Mouse (Mus musculus): ENCODE measurements at regions not wholly inside any gene's neighbourhood (a gene's known extent, or its start where the extent isn't known, plus 50 kb on each side); places are given as distances from the start of the nearest gene placed in this dataset.

DNA sequence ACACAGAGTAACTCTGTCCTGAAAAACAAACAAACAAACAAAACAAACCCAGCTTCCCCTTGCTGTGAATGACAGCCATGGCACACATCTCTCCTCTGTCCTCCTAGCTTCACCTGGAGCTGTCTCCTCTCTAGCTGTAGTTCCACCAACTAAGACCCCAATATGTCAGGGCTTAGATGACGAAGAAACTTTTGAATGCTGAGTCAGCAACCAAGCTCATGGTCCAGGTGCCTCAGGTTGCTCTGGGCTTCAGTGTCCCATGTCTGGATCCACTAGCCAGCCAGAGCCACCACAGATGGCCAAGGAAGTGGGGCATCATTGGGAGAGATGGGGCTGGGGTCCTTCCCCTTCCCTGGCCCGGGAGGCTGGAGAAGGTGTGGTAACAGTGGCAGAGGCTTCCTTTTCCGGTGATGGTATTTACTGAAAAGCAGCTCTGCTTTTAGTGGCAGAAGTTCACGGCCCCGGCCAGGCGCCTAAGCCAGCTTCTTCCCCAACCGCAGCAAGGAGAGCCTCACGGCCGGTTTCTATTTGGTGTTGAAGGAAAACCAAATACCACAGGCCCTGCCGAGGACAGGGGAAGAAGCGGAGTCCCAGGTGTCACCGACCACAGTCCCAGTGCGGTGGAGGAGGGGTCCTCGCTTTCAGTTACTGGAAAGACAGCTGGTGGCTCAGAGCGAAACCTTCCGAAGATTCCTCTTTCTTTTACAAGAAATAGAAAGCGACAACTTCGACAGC is 115.0 kb upstream of the Tmem189 start:
- H3K4me1 ChIP-seq, result peaks cover 15% of the 10 kb centered on the region; the same call in 1 of the 2 replicates
- WGBS, result 56% methylated on average over 18 of the region's 18 CpGs
- 0 out of 2 replicates have a peak overlapping the region, but pooled peaks have one; percentile 11 for H3K27ac ChIP-seq
- no peak overlapping the region for H3K4me2 ChIP-seq (replicated peaks)
- no peak overlapping the region for H3K9ac ChIP-seq
- H3K9me3 ChIP-seq, result no peaks in the 10 kb centered on the region
- no peaks in the 10 kb centered on the region for H3K27me3 ChIP-seq
- no peak for ATAC-seq (ENCODE audit: insufficient number of reproducible peaks, insufficient read depth, low FRiP score, low TSS enrichment)
- H3K4me3 ChIP-seq, result no peak overlapping the region
- H3K36me3 ChIP-seq, result no peaks in the 10 kb centered on the region

DNA sequence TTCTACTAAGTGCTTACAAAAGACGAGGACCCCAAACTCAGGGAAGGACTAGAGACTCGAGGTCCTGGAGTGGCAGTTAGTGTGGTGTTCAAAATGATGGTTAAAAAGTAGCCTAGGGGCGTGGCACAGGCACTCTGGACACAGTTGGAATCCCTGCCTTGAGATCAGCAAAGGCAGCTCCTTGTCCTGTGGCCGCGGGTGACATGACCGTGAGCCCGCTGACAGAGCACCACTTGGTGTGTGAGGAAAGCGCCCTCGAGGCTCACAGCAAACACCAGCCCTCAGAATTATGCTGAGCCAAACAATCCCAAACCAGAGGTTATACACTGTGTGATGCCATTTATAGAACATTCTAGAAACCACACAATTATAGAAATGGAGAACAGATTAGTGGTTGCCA is 112.9 kb upstream of the Tmem189 start:
- ATAC-seq (ENCODE audit: insufficient number of reproducible peaks, insufficient read depth, low FRiP score, low TSS enrichment), result no peak
- Histone ChIP-seq H3K9me3 (no peaks in the 10 kb centered on the region), H3K9ac (no peak overlapping the region), H3K4me2 (replicated peaks) (no peak overlapping the region), H3K4me1 (peaks cover 19% of the 10 kb centered on the region; the same call in 1 of the 2 replicates), H3K27me3 (no peaks in the 10 kb centered on the region), H3K36me3 (no peaks in the 10 kb centered on the region), H3K27ac (no peak overlapping the region), H3K4me3 (no peak overlapping the region)
- WGBS, result 72% methylated on average over 9 of the region's 9 CpGs

DNA sequence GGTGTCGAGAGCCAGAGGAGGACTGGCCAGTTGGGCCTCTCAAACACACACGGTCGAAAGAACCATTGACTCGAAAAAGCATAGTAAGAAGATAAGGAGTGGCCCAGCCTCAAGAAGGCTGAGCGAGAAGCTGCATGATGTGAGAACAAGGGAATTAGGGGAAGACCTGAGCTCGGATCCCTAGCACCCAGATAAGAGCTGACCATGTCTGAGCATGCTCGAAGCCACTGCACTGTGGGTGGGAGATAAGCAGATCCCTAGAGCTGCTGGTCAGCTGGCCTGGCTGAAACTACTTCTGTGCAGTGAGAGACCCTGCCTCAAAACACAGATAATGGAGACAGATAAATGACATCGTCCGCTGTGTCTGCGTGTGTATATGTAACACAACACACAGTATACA is 111.8 kb upstream of the Tmem189 start:
- H3K9me3 ChIP-seq, result no peaks in the 10 kb centered on the region
- H3K4me2 ChIP-seq (replicated peaks), result no peak overlapping the region
- 86% methylated on average over 10 of the region's 10 CpGs for WGBS
- peaks cover 19% of the 10 kb centered on the region; the same call in 1 of the 2 replicates for H3K4me1 ChIP-seq
- H3K36me3 ChIP-seq, result no peaks in the 10 kb centered on the region
- H3K4me3 ChIP-seq, result no peak overlapping the region
- ATAC-seq (ENCODE audit: insufficient number of reproducible peaks, insufficient read depth, low FRiP score, low TSS enrichment), result no peak
- no peak overlapping the region for H3K9ac ChIP-seq
- H3K27me3 ChIP-seq, result no peaks in the 10 kb centered on the region
- no peak overlapping the region for H3K27ac ChIP-seq

DNA sequence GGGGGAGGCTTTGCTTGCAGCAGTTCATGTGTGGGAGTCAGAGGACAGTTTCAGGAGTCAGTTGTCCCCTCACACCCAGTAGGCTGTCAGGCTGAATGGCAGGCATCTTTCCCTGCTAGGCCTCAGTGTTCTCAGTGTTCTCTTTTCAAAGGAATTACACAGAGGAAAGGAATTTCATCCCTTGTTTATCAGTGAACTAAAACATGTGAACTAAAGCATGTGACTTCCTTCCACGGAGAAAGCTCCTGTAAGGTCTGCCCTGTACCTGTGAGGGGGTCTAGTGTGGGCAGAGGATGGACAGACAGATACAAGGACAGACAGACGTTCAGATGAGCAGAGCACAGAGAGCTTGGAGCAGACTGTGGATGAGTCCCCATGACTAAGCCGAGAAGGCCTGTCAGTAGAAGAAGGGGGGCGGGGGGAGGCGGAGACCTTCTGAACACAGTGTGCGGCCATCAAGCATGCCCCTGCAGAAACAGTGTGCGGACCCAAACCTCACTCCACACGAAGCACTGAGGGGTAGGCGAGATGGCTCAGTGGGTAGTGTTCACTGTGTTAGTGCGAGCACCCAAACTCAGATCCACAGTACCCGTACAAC is 111.1 kb upstream of the Tmem189 start:
- 72% methylated on average over 11 of the region's 11 CpGs for WGBS
- no peaks in the 10 kb centered on the region for H3K36me3 ChIP-seq
- no peak overlapping the region for H3K4me2 ChIP-seq (replicated peaks)
- peak overlapping the region; percentile 63 for H3K27ac ChIP-seq
- no peaks in the 10 kb centered on the region for H3K9me3 ChIP-seq
- no peak overlapping the region for H3K9ac ChIP-seq
- peaks cover 19% of the 10 kb centered on the region; the same call in 1 of the 2 replicates for H3K4me1 ChIP-seq
- H3K4me3 ChIP-seq, result no peak overlapping the region
- ATAC-seq (ENCODE audit: insufficient number of reproducible peaks, insufficient read depth, low FRiP score, low TSS enrichment), result peak; percentile 42; the same call in 1 of the 2 replicates
- no peaks in the 10 kb centered on the region for H3K27me3 ChIP-seq

- H3K4me3 ChIP-seq, result no peak overlapping the region
- no peak overlapping the region for H3K9ac ChIP-seq
- no peaks in the 10 kb centered on the region for H3K9me3 ChIP-seq
- H3K36me3 ChIP-seq, result no peaks in the 10 kb centered on the region
- H3K27me3 ChIP-seq, result no peaks in the 10 kb centered on the region
- 0 out of 2 replicates have a peak overlapping the region, but pooled peaks have one; percentile 63 for H3K27ac ChIP-seq
- peaks cover 13% of the 10 kb centered on the region; the same call in 1 of the 2 replicates for H3K4me1 ChIP-seq
- WGBS, result 92% methylated on average over 5 of the region's 5 CpGs
- ATAC-seq (ENCODE audit: insufficient number of reproducible peaks, insufficient read depth, low FRiP score, low TSS enrichment), result no peak
- no peak overlapping the region for H3K4me2 ChIP-seq (replicated peaks)
Observed at GRCm38 (mm10) chr2:167799629-167800387, 110.2 kb upstream of the Tmem189 start.

- peaks cover 10% of the 10 kb centered on the region; the same call in 1 of the 2 replicates for H3K4me1 ChIP-seq
- H3K27ac ChIP-seq, result no peak overlapping the region
- H3K4me3 ChIP-seq, result no peak overlapping the region
- no peak overlapping the region for H3K9ac ChIP-seq
- H3K9me3 ChIP-seq, result no peaks in the 10 kb centered on the region
- H3K36me3 ChIP-seq, result no peaks in the 10 kb centered on the region
- ATAC-seq (ENCODE audit: insufficient number of reproducible peaks, insufficient read depth, low FRiP score, low TSS enrichment), result peak; percentile 10; the same call in 1 of the 2 replicates
- no peak overlapping the region for H3K4me2 ChIP-seq (replicated peaks)
- no peaks in the 10 kb centered on the region for H3K27me3 ChIP-seq
- 93% methylated on average over 9 of the region's 9 CpGs for WGBS
Observed at GRCm38 (mm10) chr2:167798969-167799513, 109.4 kb upstream of the Tmem189 start.

DNA sequence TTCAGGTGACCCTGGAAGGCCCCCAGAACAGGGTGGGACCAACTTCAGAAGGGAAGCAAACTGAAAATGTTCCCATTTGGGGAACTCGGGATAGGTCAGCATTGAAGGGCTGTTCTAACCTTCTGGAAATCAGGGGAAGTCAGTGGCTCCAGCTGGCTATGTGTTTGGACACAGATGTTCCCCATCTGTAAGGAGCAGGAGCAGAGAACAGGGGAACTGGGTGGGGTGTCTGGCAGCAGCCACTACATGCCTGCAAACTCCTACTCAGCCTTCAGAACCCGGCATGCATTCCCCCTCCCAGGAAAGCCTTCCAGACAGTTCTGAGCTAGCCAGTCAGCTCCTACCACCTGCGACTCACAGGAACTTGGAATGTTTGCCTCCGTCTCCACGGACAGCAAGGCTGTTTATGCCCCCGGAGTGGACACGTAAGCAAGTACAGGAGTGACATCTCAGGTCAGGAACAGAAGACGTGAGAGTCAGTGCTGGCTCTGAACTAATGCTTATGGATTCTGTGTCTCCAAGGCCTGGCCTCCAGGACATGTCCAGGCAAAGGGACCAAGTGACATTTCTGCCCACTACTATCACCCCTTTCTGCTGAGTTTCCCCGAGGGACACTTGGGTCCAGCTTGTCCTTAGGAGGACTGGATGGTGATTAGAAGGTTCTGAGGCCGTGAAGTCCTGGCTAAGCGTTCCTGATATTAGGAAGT is 108.6 kb upstream of the Tmem189 start:
- Histone ChIP-seq H3K4me1 (peaks cover 10% of the 10 kb centered on the region; the same call in 1 of the 2 replicates), H3K27ac (no peak overlapping the region), H3K4me3 (no peak overlapping the region), H3K36me3 (no peaks in the 10 kb centered on the region), H3K27me3 (no peaks in the 10 kb centered on the region), H3K9ac (no peak overlapping the region), H3K4me2 (replicated peaks) (no peak overlapping the region), H3K9me3 (no peaks in the 10 kb centered on the region)
- no peak for ATAC-seq (ENCODE audit: insufficient number of reproducible peaks, insufficient read depth, low FRiP score, low TSS enrichment)
- 81% methylated on average over 11 of the region's 11 CpGs for WGBS

GRCm38 (mm10) chr2:167795491-167795890 is 105.9 kb upstream of the Tmem189 start:
- Histone ChIP-seq H3K4me1 (peaks cover 4% of the 10 kb centered on the region; the same call in 1 of the 2 replicates), H3K4me3 (no peak overlapping the region), H3K36me3 (no peaks in the 10 kb centered on the region), H3K9ac (no peak overlapping the region), H3K4me2 (replicated peaks) (no peak overlapping the region), H3K27me3 (no peaks in the 10 kb centered on the region), H3K9me3 (no peaks in the 10 kb centered on the region), H3K27ac (no peak overlapping the region)
- ATAC-seq (ENCODE audit: insufficient number of reproducible peaks, insufficient read depth, low FRiP score, low TSS enrichment), result no peak
- 83% methylated on average over 7 of the region's 7 CpGs for WGBS

- Histone ChIP-seq H3K27me3 (no peaks in the 10 kb centered on the region), H3K36me3 (no peaks in the 10 kb centered on the region), H3K9ac (no peak overlapping the region), H3K9me3 (no peaks in the 10 kb centered on the region), H3K27ac (no peak overlapping the region), H3K4me3 (no peak overlapping the region), H3K4me1 (0 out of 2 replicates have a peak, but pooled peaks cover 3% of the 10 kb centered on the region), H3K4me2 (replicated peaks) (no peak overlapping the region)
- WGBS, result 80% methylated on average over 2 of the region's 2 CpGs
- no peak for ATAC-seq (ENCODE audit: insufficient number of reproducible peaks, insufficient read depth, low FRiP score, low TSS enrichment)
Observed at GRCm38 (mm10) chr2:167793916-167794315, 104.3 kb upstream of the Tmem189 start.

DNA sequence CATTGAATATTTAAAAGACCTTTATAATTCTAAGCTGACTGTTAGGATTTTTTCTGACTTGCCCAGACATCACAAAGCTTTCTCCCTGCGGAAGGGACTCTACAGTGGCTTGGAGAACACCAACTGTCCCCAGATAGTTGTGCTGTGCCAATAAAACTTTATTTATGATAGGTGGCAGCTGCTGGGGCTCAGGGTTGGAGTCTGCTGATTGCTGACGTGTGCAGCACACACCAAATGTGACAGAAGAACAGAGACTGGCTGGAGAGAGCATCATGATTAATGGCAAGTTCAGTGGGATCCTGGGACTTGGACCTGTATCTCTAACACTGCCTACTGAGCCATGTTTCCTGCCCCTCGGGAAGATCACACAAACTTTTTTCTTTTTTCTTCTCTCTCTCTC is 103.1 kb upstream of the Tmem189 start:
- no peaks in the 10 kb centered on the region for H3K36me3 ChIP-seq
- WGBS, result 58% methylated on average over 3 of the region's 3 CpGs
- no peak overlapping the region for H3K27ac ChIP-seq
- H3K4me1 ChIP-seq, result no peaks in the 10 kb centered on the region
- ATAC-seq (ENCODE audit: insufficient number of reproducible peaks, insufficient read depth, low FRiP score, low TSS enrichment), result no peak
- no peaks in the 10 kb centered on the region for H3K27me3 ChIP-seq
- H3K4me2 ChIP-seq (replicated peaks), result no peak overlapping the region
- no peak overlapping the region for H3K9ac ChIP-seq
- H3K4me3 ChIP-seq, result no peak overlapping the region
- no peaks in the 10 kb centered on the region for H3K9me3 ChIP-seq

DNA sequence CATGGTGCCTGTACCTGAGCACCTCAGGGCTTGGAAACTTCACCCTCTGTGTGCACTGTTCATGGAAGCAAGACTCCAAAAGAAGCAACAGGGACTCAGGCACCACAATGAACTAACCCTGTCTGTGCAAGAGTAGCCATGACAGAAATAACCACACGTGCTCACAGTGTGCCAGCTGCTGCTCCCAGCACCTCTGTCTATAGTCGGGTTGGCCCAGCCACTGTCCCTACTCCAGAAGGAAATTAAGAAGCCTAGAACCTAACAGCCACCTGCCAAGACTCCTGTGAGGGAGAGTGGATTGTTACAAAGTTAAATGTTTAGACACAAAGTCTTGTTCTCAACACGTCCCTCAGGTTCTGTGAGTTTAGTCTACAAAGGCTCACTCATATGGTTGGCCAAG is 102.7 kb upstream of the Tmem189 start:
- H3K4me3 ChIP-seq, result no peak overlapping the region
- H3K36me3 ChIP-seq, result no peaks in the 10 kb centered on the region
- H3K4me1 ChIP-seq, result no peaks in the 10 kb centered on the region
- H3K27me3 ChIP-seq, result no peaks in the 10 kb centered on the region
- ATAC-seq (ENCODE audit: insufficient number of reproducible peaks, insufficient read depth, low FRiP score, low TSS enrichment), result no peak
- H3K9me3 ChIP-seq, result no peaks in the 10 kb centered on the region
- H3K4me2 ChIP-seq (replicated peaks), result no peak overlapping the region
- no peak overlapping the region for H3K27ac ChIP-seq
- 67% methylated on average over 3 of the region's 3 CpGs for WGBS
- no peak overlapping the region for H3K9ac ChIP-seq
